8 mouse cellular contexts compared by ENCODE assay signal in the genomic region with DNA sequence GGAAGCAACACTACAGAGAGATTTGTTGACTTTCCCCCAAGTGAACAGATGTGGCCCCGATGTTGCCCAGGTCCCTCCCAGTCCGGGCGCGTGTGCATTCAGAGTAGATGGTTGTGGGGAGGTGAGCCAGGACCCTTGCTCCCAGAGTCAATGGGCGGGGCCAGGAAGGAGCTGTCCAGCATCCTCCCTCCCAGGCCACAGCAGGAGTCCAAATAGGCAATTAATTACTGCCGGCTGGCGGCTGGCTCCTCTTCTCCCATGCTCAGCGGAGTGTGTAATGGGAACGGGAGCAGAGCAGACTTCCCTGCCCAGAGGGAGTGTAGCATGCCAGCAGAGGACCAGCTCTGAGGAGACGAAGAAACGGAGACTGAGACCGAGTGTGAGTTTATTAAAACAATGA. TPM values are rescaled to one million over a fixed set of nuclear protein-coding genes. Genes with fewer than 3 reads are reported as not detected.
A peak's percentile ranks its signal among the peaks of the same experiment; 100 is the strongest.
DNase-seq lines count a peak whose midpoint lies in the region; ATAC-seq and TF ChIP-seq lines count a peak whose summit lies in the region.

No protein-coding gene starts in this region.

- 0 out of 2 replicates have a peak, but pooled peaks cover 4% of the 10 kb centered on the region for H3K4me1 ChIP-seq in hindbrain, embryonic 11.5 days (replicated peaks; ENCODE audit: control insufficient read depth, insufficient read depth, low read length)
- H3K4me1 ChIP-seq in liver, postnatal 0 days (ENCODE audit: insufficient read depth) = no peaks in the 10 kb centered on the region

- H3K4me3 ChIP-seq in hindbrain, embryonic 11.5 days (ENCODE audit: low read depth, low read length) = no peak overlapping the region
- H3K4me3 ChIP-seq in liver, postnatal 0 days (ENCODE audit: low read depth, low read length) = no peak overlapping the region
- H3K4me3 ChIP-seq in layer of hippocampus, adult 2 months = no peak overlapping the region

- H3K9ac ChIP-seq in hindbrain, embryonic 11.5 days (ENCODE audit: low read depth, low read length) = peak overlapping the region; percentile 17; the same call in 1 of the 2 replicates
- no peak overlapping the region for H3K9ac ChIP-seq in liver, postnatal 0 days (replicated peaks)

- ATAC-seq in hindbrain, embryonic 11.5 days (ENCODE audit: low FRiP score) = peak; percentile 84
- ATAC-seq in liver, postnatal 0 days = no peak

- H3K4me2 ChIP-seq in hindbrain, embryonic 11.5 days (replicated peaks; ENCODE audit: low read depth, low read length) = peak overlapping the region; percentile 15; the same call in 1 of the 2 replicates
- H3K4me2 ChIP-seq in liver, postnatal 0 days (ENCODE audit: low read depth, low read length) = no peak overlapping the region

- no peaks in the 10 kb centered on the region for H3K36me3 ChIP-seq in hindbrain, embryonic 11.5 days (ENCODE audit: control insufficient read depth, insufficient read depth, low read length)
- H3K36me3 ChIP-seq in liver, postnatal 0 days (replicated peaks; ENCODE audit: insufficient read depth, low read length) = no peaks in the 10 kb centered on the region

- peak; percentile 61 to 62 for DNase-seq in right cerebral cortex, postnatal 10 days (ENCODE audit: low spot score in 2 of 2)
- DNase-seq in right cerebral cortex, postnatal 14 days = no peak
- DNase-seq in cerebellum, postnatal 14 days = peak; percentile 85 to 89
- DNase-seq in hindbrain, embryonic 11.5 days (ENCODE audit: low spot score) = peak; percentile 82
- DNase-seq in liver, postnatal 0 days = peak; percentile 23
- DNase-seq in yolk sac, embryonic 10.5 days (ENCODE audit: low spot score) = peak; percentile 55
- DNase-seq in urinary bladder, postnatal 14 days (ENCODE audit: low spot score) = no peak
- DNase-seq in layer of hippocampus, adult 2 months (ENCODE audit: low spot score in 2 of 2) = no peak

- peaks cover 4% of the 10 kb centered on the region for H3K27me3 ChIP-seq in hindbrain, embryonic 11.5 days (ENCODE audit: control insufficient read depth, insufficient read depth, low read length)
- H3K27me3 ChIP-seq in liver, postnatal 0 days (ENCODE audit: insufficient read depth, low read length) = peaks cover 10% of the 10 kb centered on the region; the same call in 1 of the 2 replicates

- 0% methylated on average over 11 of the region's 12 CpGs for WGBS in hindbrain, embryonic 11.5 days
- WGBS in liver, postnatal 0 days (ENCODE audit: insufficient replicate concordance) = 1% methylated on average over 12 of the region's 12 CpGs

- no peak for TF ChIP-seq EP300 in liver, postnatal 0 days (IDR thresholded peaks at IDR 0.05; ENCODE audit: low read depth)

- TF ChIP-seq CTCF in liver, postnatal 0 days (IDR thresholded peaks at IDR 0.05; ENCODE audit: low read depth) = no peak
- TF ChIP-seq CTCF in layer of hippocampus, adult 2 months (conservative IDR thresholded peaks at IDR 0.05) = no peak

- H3K9me3 ChIP-seq in hindbrain, embryonic 11.5 days (ENCODE audit: control insufficient read depth, low read length) = no peaks in the 10 kb centered on the region
- no peaks in the 10 kb centered on the region for H3K9me3 ChIP-seq in liver, postnatal 0 days (ENCODE audit: low read length)

- H3K27ac ChIP-seq in hindbrain, embryonic 11.5 days (ENCODE audit: low read depth, low read length) = peak overlapping the region; percentile 70
- no peak overlapping the region for H3K27ac ChIP-seq in liver, postnatal 0 days (ENCODE audit: low read depth)
- no peak overlapping the region for H3K27ac ChIP-seq in layer of hippocampus, adult 2 months

RNA-seq across cellular contexts. Expression of gene Slc32a1, which starts 15.5 kb away (rescaled TPM):
- polyA plus RNA-seq in hindbrain, embryonic 11.5 days (2014; fragmentation: Nextera tagmentation; extraction: Ambion mirVana) = 1.9 and 2.9 TPM in 2 replicates
- not detected in 2 replicates for polyA plus RNA-seq in liver, postnatal 0 days (2015; fragmentation: Nextera tagmentation; extraction: Ambion mirVana)
- total RNA-seq in layer of hippocampus, adult 2 months (2021) = 10 to 100 TPM; 63.9 to 65.4 TPM

RNA-seq across cellular contexts. Expression of gene Actr5, which starts 29.6 kb away (rescaled TPM):
- polyA plus RNA-seq in hindbrain, embryonic 11.5 days (2014; fragmentation: Nextera tagmentation; extraction: Ambion mirVana) = 13.7 and 16.7 TPM in 2 replicates
- polyA plus RNA-seq in liver, postnatal 0 days (2015; fragmentation: Nextera tagmentation; extraction: Ambion mirVana) = 2.8 and 3.1 TPM in 2 replicates
- 10 to 100 TPM; 11.3 to 12.8 TPM for total RNA-seq in layer of hippocampus, adult 2 months (2021)

Comparison
In these comparisons a context has a peak if more than half of its experiments do, and no peak if none do; other contexts are left out.
1. DNase-seq: peak in right cerebral cortex, postnatal 10 days (2 of 2), cerebellum, postnatal 14 days (2 of 2), hindbrain, embryonic 11.5 days (single experiment), liver, postnatal 0 days (single experiment) and yolk sac, embryonic 10.5 days (single experiment); none in right cerebral cortex, postnatal 14 days (single experiment), urinary bladder, postnatal 14 days (single experiment) and layer of hippocampus, adult 2 months (0 of 2).